Mouse (Mus musculus) monocyte, adult 59 days (primary cell): Measurements from ENCODE around the gene Tgif2lx1. TPM values are rescaled to one million over a fixed set of nuclear protein-coding genes. Genes with fewer than 3 reads are reported as not detected.

Experiments
- total RNA-seq, 2 experiments: library from RNA; stranded (reverse); gene quantifications; one replicate each; pipeline ENCODE4 v1.2.4; 2023

The Tgif2lx1 gene
- not detected for total RNA-seq

GRCm38 (mm10) chrX:118480637-118481036 is at the start of gene Tgif2lx1:
Tgif2lx1 (minus strand) TSS chrX:118480737.

Other genes starting within 250 kb of the Tgif2lx1 start
- gene Tgif2lx2, start 53.5 kb downstream of the Tgif2lx1 start, total RNA-seq: not detected